Mouse (Mus musculus) mature B cell (primary cell): ENCODE results near the gene Gm19402.

Source experiments
- in situ Hi-C: fragments of 300-500 bp; cut with MboI; formaldehyde crosslinking; loops from 2 replicates; pipeline ENCODE4 v1.14.3; 2019

Gm19402 gene

GRCm38 (mm10) chr10:77666342-77666741 is 24.2 kb downstream of the Gm19402 start:
- in situ Hi-C loops, result no loop called here

GRCm38 (mm10) chr10:77663949-77664665 is 26.4 kb downstream of the Gm19402 start:
- in situ Hi-C loops, result no loop called here

GRCm38 (mm10) chr10:77658286-77658994 is 32.1 kb downstream of the Gm19402 start:
- in situ Hi-C loops, result no loop called here

GRCm38 (mm10) chr10:77652046-77652445 is 38.5 kb downstream of the Gm19402 start:
- in situ Hi-C loops, result no loop called here

GRCm38 (mm10) chr10:77647901-77648300 is 42.7 kb downstream of the Gm19402 start:
- in situ Hi-C loops, result no loop called here

- in situ Hi-C loops, result no loop called here
Measured at GRCm38 (mm10) chr10:77647461-77647860, 43.1 kb downstream of the Gm19402 start.

GRCm38 (mm10) chr10:77645571-77645970 is 45.0 kb downstream of the Gm19402 start:
- in situ Hi-C loops, result no loop called here

GRCm38 (mm10) chr10:77643160-77643559 is 47.4 kb downstream of the Gm19402 start:
- in situ Hi-C loops, result no loop called here
